Mouse (Mus musculus): ENCODE measurements at regions not wholly inside any gene's neighbourhood (a gene's known extent, or its start where the extent isn't known, plus 50 kb on each side); places are given as distances from the start of the nearest gene placed in this dataset.

GRCm38 (mm10) chr10:126502013-126502688, 399.0 kb downstream of the Atp23 start:
- Histone ChIP-seq H3K9ac (ENCODE audit: insufficient read depth, low read depth) (no peak overlapping the region), H3K27ac (ENCODE audit: insufficient read depth, low read depth) (peak overlapping the region; percentile 15; the same call in 1 of the 2 replicates)
- peak; percentile 77 for DNase-seq (ENCODE audit: extremely low read depth)

GRCm38 (mm10) chr10:126498726-126499125, 402.4 kb downstream of the Atp23 start:
- in situ Hi-C loops (cut with MboI; ENCODE audit: low pct_ligation_motif_present, low pct_unique_long_range_greater_than_20kb, low sequenced_read_pairs) (no loop called here), dilution Hi-C loops (cut with MboI; ENCODE audit: extremely low pct_ligation_motif_present, extremely low pct_unique_long_range_greater_than_20kb, low sequenced_read_pairs) (no loop called here)
- Histone ChIP-seq H3K36me3 (replicated peaks in 1 of 2; ENCODE audit: control insufficient read depth in 1 of 2, insufficient read depth in 1 of 2, low read length in 1 of 2) (no peaks in the 10 kb centered on the region), H3K9ac (ENCODE audit: insufficient read depth, low read depth) (no peak overlapping the region), H3K4me2 (ENCODE audit: insufficient read depth, low read depth, poor library complexity, severe bottlenecking) (no peak overlapping the region), H3K79me2 (replicated peaks; ENCODE audit: control insufficient read depth, extremely low read depth, insufficient read depth, poor library complexity, severe bottlenecking) (no peaks in the 10 kb centered on the region), H3K27me3 (replicated peaks) (no peaks in the 10 kb centered on the region), H3K4me1 (ENCODE audit: control insufficient read depth in 1 of 2, insufficient read depth in 2 of 2) (peaks cover 0 to 55% of the 10 kb centered on the region in 2 experiments; a peak in 2 of 4 replicates), H3K27ac (ENCODE audit: insufficient read depth, low read depth) (no peak overlapping the region), H3K9me3 (replicated peaks; ENCODE audit: low read length) (no peaks in the 10 kb centered on the region), H3K4me3 (replicated peaks in 1 of 3; ENCODE audit: low read depth in 2 of 3, low read length in 2 of 3, poor library complexity in 1 of 3) (no peak overlapping the region)
- DNase-seq (ENCODE audit: extremely low read depth), result peak; percentile 69
- no peak for TF ChIP-seq ZMIZ1 (IDR thresholded peaks at IDR 0.05; ENCODE audit: low read depth, low read length)
- no peak for TF ChIP-seq BHLHE40 (IDR thresholded peaks at IDR 0.05; ENCODE audit: low read depth, low read length)
- TF ChIP-seq RAD21 (IDR thresholded peaks at IDR 0.05; ENCODE audit: low read depth, low read length), result no peak
- TF ChIP-seq TBP (conservative IDR thresholded peaks at IDR 0.05; ENCODE audit: low read depth, low read length), result no peak
- TF ChIP-seq CTCF (conservative IDR thresholded peaks at IDR 0.05 in 1 of 2, IDR thresholded peaks at IDR 0.05 in 1 of 2; ENCODE audit: low read depth in 2 of 2, low read length in 2 of 2), result no peak
- no peak for TF ChIP-seq HCFC1 (IDR thresholded peaks at IDR 0.05; ENCODE audit: low read depth, low read length)
- TF ChIP-seq ZNF384 (IDR thresholded peaks at IDR 0.05; ENCODE audit: low read depth, low read length), result no peak
- no peak for TF ChIP-seq JUND (conservative IDR thresholded peaks at IDR 0.05; ENCODE audit: low read depth, low read length)
- no peak for TF ChIP-seq CHD2 (IDR thresholded peaks at IDR 0.05; ENCODE audit: low read length)
- no peak for TF ChIP-seq USF2 (conservative IDR thresholded peaks at IDR 0.05; ENCODE audit: low read depth, low read length)
- TF ChIP-seq E2F4 (IDR thresholded peaks at IDR 0.05; ENCODE audit: insufficient replicate concordance, low read depth, low read length), result no peak
- TF ChIP-seq NRF1 (IDR thresholded peaks at IDR 0.05; ENCODE audit: low read depth, low read length), result no peak
- no peak for TF ChIP-seq TCF12 (IDR thresholded peaks at IDR 0.05; ENCODE audit: low read depth, low read length)
- TF ChIP-seq MAFK (IDR thresholded peaks at IDR 0.05; ENCODE audit: insufficient replicate concordance, low read length), result no peak
- TF ChIP-seq RCOR1 (conservative IDR thresholded peaks at IDR 0.05; ENCODE audit: low read depth, low read length), result no peak
- TF ChIP-seq POLR2AphosphoS2 (IDR thresholded peaks at IDR 0.05; ENCODE audit: low read depth, low read length), result no peak
- TF ChIP-seq ZKSCAN1 (IDR thresholded peaks at IDR 0.05; ENCODE audit: borderline replicate concordance, low read depth, low read length), result no peak
- TF ChIP-seq ELF1 (IDR thresholded peaks at IDR 0.05; ENCODE audit: low read depth, low read length), result no peak

More at GRCm38 (mm10) chr10:126502013-126502688, 399.0 kb downstream of the Atp23 start:
- Histone ChIP-seq H3K4me2 (ENCODE audit: insufficient read depth, low read depth, poor library complexity, severe bottlenecking) (no peak overlapping the region), H3K9me3 (replicated peaks; ENCODE audit: low read length) (no peaks in the 10 kb centered on the region), H3K4me3 (replicated peaks in 1 of 3; ENCODE audit: low read depth in 2 of 3, low read length in 2 of 3, poor library complexity in 1 of 3) (peak overlapping the region in 1 of 3 experiments; percentile 22), H3K79me2 (replicated peaks; ENCODE audit: control insufficient read depth, extremely low read depth, insufficient read depth, poor library complexity, severe bottlenecking) (no peaks in the 10 kb centered on the region), H3K36me3 (replicated peaks in 1 of 2; ENCODE audit: control insufficient read depth in 1 of 2, insufficient read depth in 1 of 2, low read length in 1 of 2) (no peaks in the 10 kb centered on the region), H3K27me3 (replicated peaks) (no peaks in the 10 kb centered on the region), H3K4me1 (ENCODE audit: control insufficient read depth in 1 of 2, insufficient read depth in 2 of 2) (peaks cover 0 to 58% of the 10 kb centered on the region in 2 experiments; a peak in 2 of 4 replicates)
- TF ChIP-seq MAFK (IDR thresholded peaks at IDR 0.05; ENCODE audit: insufficient replicate concordance, low read length) (no peak), EP300 (IDR thresholded peaks at IDR 0.05; ENCODE audit: low read length) (peak; percentile 75), MEF2A (IDR thresholded peaks at IDR 0.05; ENCODE audit: borderline replicate concordance, low read depth, low read length) (peak; percentile 45), ZNF384 (IDR thresholded peaks at IDR 0.05; ENCODE audit: low read depth, low read length) (peak; percentile 68), TBP (conservative IDR thresholded peaks at IDR 0.05; ENCODE audit: low read depth, low read length) (peak; percentile 49; the same call in 1 of the 2 replicates), ETS1 (conservative IDR thresholded peaks at IDR 0.05; ENCODE audit: low read depth, low read length) (peak; percentile 30; the same call in 1 of the 2 replicates)
- dilution Hi-C loops (cut with MboI; ENCODE audit: extremely low pct_ligation_motif_present, extremely low pct_unique_long_range_greater_than_20kb, low sequenced_read_pairs), result no loop called here
- in situ Hi-C loops (cut with MboI; ENCODE audit: low pct_ligation_motif_present, low pct_unique_long_range_greater_than_20kb, low sequenced_read_pairs), result no loop called here
